Mouse (Mus musculus) ES-E14 (cell line): ENCODE results near the gene Poll. TPM values are rescaled to one million over a fixed set of nuclear protein-coding genes. Genes with fewer than 3 reads are reported as not detected.

Experiments
- DNase-seq: peaks from one replicate; pipeline ENCODE4 v3.0.0-alpha.2; 2013; ENCODE audit warnings: low read depth, low spot score
- H3K27ac ChIP-seq: 2 replicates; pipeline ENCODE4 v1.5.1; 2012; ENCODE audit warnings: low read depth, mild to moderate bottlenecking, low read length, moderate library complexity, mixed read lengths; ENCODE audit not compliant: poor library complexity, insufficient read depth, severe bottlenecking
- H3K36me3 ChIP-seq: 2 replicates; pipeline ENCODE4 v1.6.1; 2012; ENCODE audit warnings: mild to moderate bottlenecking, low read length, moderate library complexity, mixed read lengths; ENCODE audit not compliant: control insufficient read depth, poor library complexity, insufficient read depth, severe bottlenecking
- H3K4me1 ChIP-seq, 2 experiments: fragments of 150-350 bp in 1 of 2; sonication (generic) in 1 of 2; 2 replicates each; pipeline ENCODE4 v1.6.1; 2012; ENCODE audit warnings: low read length in 2 of 2, mild to moderate bottlenecking in 1 of 2, mixed read lengths in 1 of 2; ENCODE audit not compliant: control insufficient read depth in 2 of 2, insufficient read depth in 2 of 2, poor library complexity in 1 of 2
- H3K4me3 ChIP-seq, 2 experiments: fragments of 150-350 bp in 1 of 2; sonication (generic) in 1 of 2; 2 replicates each; pipeline ENCODE4 v1.5.1; 2012; ENCODE audit warnings: low read length in 2 of 2, low read depth in 1 of 2, mild to moderate bottlenecking in 1 of 2, mixed read lengths in 1 of 2; ENCODE audit not compliant: insufficient read depth in 1 of 2, poor library complexity in 1 of 2, severe bottlenecking in 1 of 2
- H3K9ac ChIP-seq: 2 replicates; pipeline ENCODE4 v1.6.1; 2012; ENCODE audit warnings: low read depth, mild to moderate bottlenecking, low read length, mixed read lengths; ENCODE audit not compliant: poor library complexity, insufficient read depth, severe bottlenecking
- H3K9me3 ChIP-seq: fragments of 150-350 bp; sonication (generic); 2 replicates; pipeline ENCODE4 v1.6.1; 2012; ENCODE audit warnings: low read depth, mild to moderate bottlenecking, low read length; ENCODE audit not compliant: control insufficient read depth, insufficient read depth
- CHD2 ChIP-seq: IDR thresholded peaks from 2 replicates; pipeline ENCODE4 v1.6.1; 2014; ENCODE audit warnings: mild to moderate bottlenecking, low read depth, low read length, inconsistent platforms
- HCFC1 ChIP-seq: IDR thresholded peaks from 2 replicates; pipeline ENCODE4 v1.6.1; 2012; ENCODE audit warnings: low read length, inconsistent platforms, borderline replicate concordance; ENCODE audit not compliant: insufficient read depth
- MAFK ChIP-seq: IDR thresholded peaks from 2 replicates; pipeline ENCODE4 v1.6.1; 2014; ENCODE audit warnings: mild to moderate bottlenecking, low read depth, low read length, inconsistent platforms; ENCODE audit not compliant: insufficient read depth
- ZC3H11A ChIP-seq: IDR thresholded peaks from 2 replicates; pipeline ENCODE4 v1.6.1; 2012; ENCODE audit warnings: low read depth, mild to moderate bottlenecking, inconsistent platforms, low read length, borderline replicate concordance
- ZNF384 ChIP-seq: IDR thresholded peaks from 2 replicates; pipeline ENCODE4 v1.6.1; 2012; ENCODE audit warnings: low read depth, low read length, inconsistent platforms
- in situ Hi-C, 2 experiments: fragments of 600-800 bp; cut with MboI; formaldehyde crosslinking; loops; one replicate each; pipeline ENCODE4 v1.15.1; 2025; ENCODE audit warnings: low sequenced_read_pairs in 2 of 2, inconsistent platforms in 1 of 2; ENCODE audit not compliant: unreplicated experiment in 2 of 2
- total RNA-seq: library from RNA; depleted of rRNA; stranded (reverse); fragments of 300-350 nt; gene quantifications from 2 replicates; pipeline ENCODE4 v1.2.3, GENCODE M21; 2012

Gene Poll
- total RNA-seq, 1 experiment = 13.4 TPM

- in situ Hi-C loops = loop anchor here in 1 of 2 experiments (10.0 kb wide), 1 partner anchor 169 kb away; the partner anchor contains the start of genes Fgf8 and Npm3
- peaks cover 10% of the 10 kb centered on the region; the same call in 1 of the 2 replicates for H3K36me3 ChIP-seq
- H3K4me1 ChIP-seq = peaks cover 0 to 19% of the 10 kb centered on the region in 2 experiments; a peak in 1 of 4 replicates
- H3K27ac ChIP-seq = no peak overlapping the region
- no peaks in the 10 kb centered on the region for H3K9me3 ChIP-seq
- H3K9ac ChIP-seq = no peak overlapping the region
- H3K4me3 ChIP-seq = no peak overlapping the region
- DNase-seq = no peak
- TF ChIP-seq ZNF384 = no peak
- no peak for TF ChIP-seq HCFC1
- TF ChIP-seq ZC3H11A = no peak
- no peak for TF ChIP-seq CHD2
- no peak for TF ChIP-seq MAFK
Observed at GRCm38 (mm10) chr19:45575632-45576001, 15.3 kb upstream of the Poll start.

- DNase-seq = no peak
- Histone ChIP-seq H3K4me3 (no peak overlapping the region), H3K9me3 (no peaks in the 10 kb centered on the region), H3K27ac (no peak overlapping the region), H3K9ac (no peak overlapping the region), H3K4me1 (peaks cover 0 to 19% of the 10 kb centered on the region in 2 experiments; a peak in 1 of 4 replicates), H3K36me3 (peaks cover 10% of the 10 kb centered on the region; the same call in 1 of the 2 replicates)
- in situ Hi-C loops = loop anchor here in 1 of 2 experiments (10.0 kb wide), 1 partner anchor 170 kb away; the partner anchor contains the start of genes Fgf8 and Npm3
- TF ChIP-seq ZC3H11A = no peak
- no peak for TF ChIP-seq CHD2
- no peak for TF ChIP-seq MAFK
- TF ChIP-seq HCFC1 = no peak
- TF ChIP-seq ZNF384 = no peak
Observed at GRCm38 (mm10) chr19:45574941-45575631, 14.8 kb upstream of the Poll start.

GRCm38 (mm10) chr19:45574339-45574898 is 14.1 kb upstream of the Poll start:
- in situ Hi-C loops = loop anchor here in 1 of 2 experiments (10.0 kb wide), 1 partner anchor 170 kb away; the partner anchor contains the start of genes Fgf8 and Npm3
- no peak overlapping the region for H3K9ac ChIP-seq
- DNase-seq = no peak
- no peaks in the 10 kb centered on the region for H3K9me3 ChIP-seq
- H3K27ac ChIP-seq = no peak overlapping the region
- H3K36me3 ChIP-seq = peaks cover 10% of the 10 kb centered on the region; the same call in 1 of the 2 replicates
- peaks cover 0 to 18% of the 10 kb centered on the region in 2 experiments; a peak in 1 of 4 replicates for H3K4me1 ChIP-seq
- no peak overlapping the region for H3K4me3 ChIP-seq
- TF ChIP-seq ZC3H11A = no peak
- no peak for TF ChIP-seq HCFC1
- no peak for TF ChIP-seq CHD2
- TF ChIP-seq MAFK = no peak
- TF ChIP-seq ZNF384 = no peak

- TF ChIP-seq ZNF384 (no peak), ZC3H11A (no peak), HCFC1 (no peak), MAFK (no peak), CHD2 (no peak)
- no peak overlapping the region for H3K9ac ChIP-seq
- H3K4me3 ChIP-seq = no peak overlapping the region
- DNase-seq = peak; percentile 57
- peaks cover 6% of the 10 kb centered on the region; the same call in 1 of the 2 replicates for H3K36me3 ChIP-seq
- in situ Hi-C loops = loop anchor here in 1 of 2 experiments (10.0 kb wide), 1 partner anchor 171 kb away; the partner anchor contains the start of genes Fgf8 and Npm3
- H3K4me1 ChIP-seq = peaks cover 0 to 13% of the 10 kb centered on the region in 2 experiments; a peak in 1 of 4 replicates
- no peak overlapping the region for H3K27ac ChIP-seq
- H3K9me3 ChIP-seq = no peaks in the 10 kb centered on the region
Observed at GRCm38 (mm10) chr19:45573861-45574267, 13.5 kb upstream of the Poll start.
